Mouse (Mus musculus) natural killer cell, adult 2 months (primary cell): ENCODE results near the gene Rnf182.

Experiments
- DNase-seq, 2 experiments: peaks; one replicate each; pipeline ENCODE4 v3.0.0; 2022; ENCODE audit warnings: low spot score in 2 of 2

The Rnf182 gene

GRCm38 (mm10) chr13:43698506-43698905, 83.0 kb downstream of the Rnf182 start:
- no peak for DNase-seq

DNA sequence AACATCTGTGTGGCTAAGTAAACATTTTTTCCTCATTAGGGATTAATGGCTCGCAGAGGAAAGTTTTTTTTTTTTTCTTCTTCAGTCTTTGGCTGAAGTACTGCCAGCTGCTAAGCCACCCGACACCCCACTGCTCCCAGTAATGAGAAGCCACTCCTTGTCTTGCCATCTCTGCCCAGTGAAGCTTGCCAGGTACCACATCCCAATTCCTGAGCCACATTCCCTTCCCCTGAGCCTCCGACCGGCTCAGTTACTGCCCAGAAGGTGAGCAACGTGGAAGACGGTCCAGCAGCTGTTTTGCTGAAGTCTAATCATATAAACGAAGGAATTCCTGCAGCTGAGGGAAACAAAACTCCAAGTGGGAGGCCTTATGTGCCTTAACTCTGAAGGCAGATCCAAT, 88.0 kb downstream of the Rnf182 start:
- no peak for DNase-seq

DNA sequence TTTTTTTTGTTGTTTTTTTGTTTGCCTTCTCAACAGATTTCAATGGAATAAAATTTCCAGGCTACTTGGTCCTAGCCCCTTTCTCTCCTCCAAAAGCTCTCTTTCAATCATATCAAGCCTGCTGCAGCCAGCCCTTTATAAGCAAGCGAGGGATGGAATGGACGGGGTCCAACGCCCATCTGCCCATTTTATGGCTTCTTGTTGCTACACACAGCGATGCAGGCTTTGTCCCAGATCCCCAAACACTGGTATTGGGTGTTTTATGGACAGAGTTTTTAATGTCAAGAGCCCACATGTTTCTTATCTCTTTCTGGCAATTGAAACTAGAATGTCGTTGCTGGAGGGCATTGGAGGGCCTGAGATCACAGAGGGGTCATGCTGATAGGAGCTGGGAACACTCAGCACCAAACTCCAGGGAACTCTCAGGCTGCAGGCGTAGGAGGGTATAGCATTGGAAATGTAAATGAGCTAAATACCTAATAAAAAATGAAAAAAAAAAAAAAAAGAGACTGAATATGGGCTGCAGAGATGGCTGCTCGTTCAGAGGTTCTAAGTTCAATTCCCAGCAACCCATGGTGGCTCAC, 89.1 kb downstream of the Rnf182 start:
- DNase-seq = no peak

- no peak for DNase-seq
These were observed 90.9 kb downstream of the Rnf182 start for GRCm38 (mm10) chr13:43706387-43706786.

GRCm38 (mm10) chr13:43709529-43709928, 94.0 kb downstream of the Rnf182 start:
- DNase-seq = no peak

DNA sequence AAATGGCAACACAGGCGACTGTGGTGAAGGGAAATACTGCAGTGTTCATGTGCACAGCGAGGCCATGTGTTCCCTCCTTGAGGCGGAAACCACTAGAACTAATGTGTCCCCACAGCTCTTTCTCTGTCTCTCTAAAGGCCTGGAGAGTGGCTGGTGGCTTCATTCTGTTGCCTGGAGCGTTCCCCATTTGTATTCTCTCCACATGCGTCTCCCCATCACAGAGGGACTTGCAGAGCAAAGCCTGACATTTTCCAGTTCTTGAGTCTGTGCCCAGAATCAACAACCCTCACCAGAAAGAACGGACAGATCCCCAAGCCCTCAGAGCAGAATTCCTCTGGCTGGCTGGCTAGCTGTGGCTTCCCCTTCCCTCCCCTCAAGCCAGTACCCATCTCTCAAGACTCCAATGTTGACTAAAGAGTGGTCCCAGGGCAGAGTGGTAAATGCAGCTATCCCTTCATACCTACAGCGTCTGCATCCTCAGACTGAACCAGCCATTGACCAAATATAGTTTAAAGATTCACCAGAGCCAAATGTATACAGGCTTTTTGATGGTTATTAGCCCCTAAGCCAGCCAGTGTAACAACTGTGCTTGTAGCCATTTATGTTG, 96.3 kb downstream of the Rnf182 start:
- DNase-seq = no peak

- DNase-seq = no peak
These were observed 99.2 kb downstream of the Rnf182 start for GRCm38 (mm10) chr13:43714741-43715140.

DNA sequence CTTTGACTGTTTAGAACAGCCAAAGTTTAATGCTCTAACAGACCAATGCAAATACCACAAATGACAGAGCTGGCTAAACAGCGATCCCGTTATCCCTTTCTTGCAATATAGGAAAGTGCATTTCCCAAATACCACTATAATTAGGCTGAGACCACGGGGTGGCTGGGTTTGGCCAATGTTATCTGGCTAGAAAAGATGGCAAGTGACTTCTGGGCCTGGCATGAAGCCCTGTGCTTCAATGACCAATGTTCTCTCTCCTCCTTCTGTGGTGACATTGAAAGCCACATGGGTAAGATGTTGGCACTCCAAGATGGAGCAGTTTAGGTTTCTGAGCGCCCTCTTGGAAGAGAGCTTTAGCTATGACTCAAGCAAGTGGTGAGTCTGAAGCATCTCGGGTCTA, 100.0 kb downstream of the Rnf182 start:
- DNase-seq = no peak

DNA sequence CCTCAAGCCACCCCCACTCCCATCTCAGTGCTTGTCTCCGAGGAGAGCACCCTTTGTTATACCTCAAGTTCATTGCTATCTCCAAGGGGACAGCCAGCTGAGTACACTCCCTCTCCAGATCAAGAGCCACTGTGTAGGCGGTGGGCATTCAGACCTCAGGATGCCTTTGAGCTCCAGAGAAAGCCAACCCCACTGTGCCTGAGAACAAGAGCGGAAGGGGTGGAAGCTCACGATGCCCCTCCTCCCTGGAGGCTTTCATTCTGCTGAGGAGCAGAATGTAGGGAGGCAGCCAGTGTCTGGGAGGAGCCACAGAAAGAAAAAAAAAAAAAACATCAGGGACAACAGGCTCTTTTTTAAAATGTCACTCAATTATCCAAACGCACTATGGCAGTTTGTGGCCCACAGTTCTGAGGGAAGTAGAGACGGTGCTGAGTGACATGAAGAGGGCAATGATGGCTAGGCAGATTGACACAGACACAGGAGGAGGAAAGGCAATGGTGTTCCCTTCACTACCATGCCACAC, 101.1 kb downstream of the Rnf182 start:
- no peak for DNase-seq

- DNase-seq = no peak
These were observed 102.7 kb downstream of the Rnf182 start for GRCm38 (mm10) chr13:43718173-43718572.

- no peak for DNase-seq
These were observed 105.0 kb downstream of the Rnf182 start for GRCm38 (mm10) chr13:43720496-43720895.
